Mouse (Mus musculus): Measurements from ENCODE around the gene Coa7. TPM values are rescaled to one million over a fixed set of nuclear protein-coding genes. Genes with fewer than 3 reads are reported as not detected.

Coa7 gene
- polyA plus RNA-seq (2014; fragmentation: Illumina TruSeq; extraction: RNeasy Lipid Tissue Mini Kit (QIAGEN cat#74804); ENCODE audit: low read depth, low replicate concordance) = 10.4 TPM

GRCm38 (mm10) chr4:108327730-108328484 lies at the start of gene Coa7:
Coa7 (plus strand) TSS chr4:108328140.

GRCm38 (mm10) chr4:108300670-108301373 lies 27.1 kb upstream of the Coa7 start, which contains the start of gene Zyg11b:
Zyg11b (minus strand) TSS chr4:108301096.

GRCm38 (mm10) chr4:108383183-108383714 lies 55.3 kb downstream of the Coa7 start, which contains the start of gene Shisal2a:
Shisal2a (minus strand) TSS chr4:108383349.

Other genes starting within 250 kb of the Coa7 start
- gene Podn, start 231.7 kb upstream of the Coa7 start, polyA plus RNA-seq (2014; fragmentation: Illumina TruSeq; extraction: RNeasy Lipid Tissue Mini Kit (QIAGEN cat#74804); ENCODE audit: low read depth, low replicate concordance) = 66.3 TPM
- 1,004 TPM for gene Scp2, start 183.1 kb upstream of the Coa7 start, polyA plus RNA-seq (2014; fragmentation: Illumina TruSeq; extraction: RNeasy Lipid Tissue Mini Kit (QIAGEN cat#74804); ENCODE audit: low read depth, low replicate concordance)
- gene Echdc2, start 162.7 kb upstream of the Coa7 start, polyA plus RNA-seq (2014; fragmentation: Illumina TruSeq; extraction: RNeasy Lipid Tissue Mini Kit (QIAGEN cat#74804); ENCODE audit: low read depth, low replicate concordance) = 222 TPM
- 3.4 TPM for gene Zyg11a, start 110.1 kb upstream of the Coa7 start, polyA plus RNA-seq (2014; fragmentation: Illumina TruSeq; extraction: RNeasy Lipid Tissue Mini Kit (QIAGEN cat#74804); ENCODE audit: low read depth, low replicate concordance)
- 17.2 TPM for gene Zyg11b, start 27.0 kb upstream of the Coa7 start, polyA plus RNA-seq (2014; fragmentation: Illumina TruSeq; extraction: RNeasy Lipid Tissue Mini Kit (QIAGEN cat#74804); ENCODE audit: low read depth, low replicate concordance)
- gene Shisal2a, start 55.2 kb downstream of the Coa7 start, polyA plus RNA-seq (2014; fragmentation: Illumina TruSeq; extraction: RNeasy Lipid Tissue Mini Kit (QIAGEN cat#74804); ENCODE audit: low read depth, low replicate concordance) = 1.1 TPM
- 22.2 TPM for gene Gpx7, start 78.8 kb downstream of the Coa7 start, polyA plus RNA-seq (2014; fragmentation: Illumina TruSeq; extraction: RNeasy Lipid Tissue Mini Kit (QIAGEN cat#74804); ENCODE audit: low read depth, low replicate concordance)
- 35.2 TPM for gene Tut4, start 131.3 kb downstream of the Coa7 start, polyA plus RNA-seq (2014; fragmentation: Illumina TruSeq; extraction: RNeasy Lipid Tissue Mini Kit (QIAGEN cat#74804); ENCODE audit: low read depth, low replicate concordance)

All from adipose tissue, adult 10 weeks (tissue).